Mouse (Mus musculus): ENCODE results near the gene Trim46.
A peak's percentile ranks its signal among the peaks of the same experiment; 100 is the strongest.

The Trim46 gene

GRCm38 (mm10) chr3:89246261-89247100 is at the start of gene Trim46:
TSS of gene Trim46 (minus strand) at chr3:89246309.
- peak; percentile 91 to 97 for DNase-seq (ENCODE audit: inconsistent age in 2 of 2, low spot score in 1 of 2)

- no peak for DNase-seq (ENCODE audit: inconsistent age in 2 of 2, low spot score in 1 of 2)
Observed at GRCm38 (mm10) chr3:89295685-89296230, 49.6 kb upstream of the Trim46 start.

GRCm38 (mm10) chr3:89294195-89294594 is 48.1 kb upstream of the Trim46 start:
- DNase-seq (ENCODE audit: inconsistent age in 2 of 2, low spot score in 1 of 2), result no peak

GRCm38 (mm10) chr3:89293247-89293918 is 47.3 kb upstream of the Trim46 start:
- no peak for DNase-seq (ENCODE audit: inconsistent age in 2 of 2, low spot score in 1 of 2)

- no peak for DNase-seq (ENCODE audit: inconsistent age in 2 of 2, low spot score in 1 of 2)
Observed at GRCm38 (mm10) chr3:89292303-89292702, 46.2 kb upstream of the Trim46 start.

GRCm38 (mm10) chr3:89291874-89292273 is 45.8 kb upstream of the Trim46 start:
- DNase-seq (ENCODE audit: inconsistent age in 2 of 2, low spot score in 1 of 2), result no peak

- no peak for DNase-seq (ENCODE audit: inconsistent age in 2 of 2, low spot score in 1 of 2)
Observed at GRCm38 (mm10) chr3:89288503-89288928, 42.4 kb upstream of the Trim46 start.

- DNase-seq (ENCODE audit: inconsistent age in 2 of 2, low spot score in 1 of 2), result no peak
Observed at GRCm38 (mm10) chr3:89287286-89287685, 41.2 kb upstream of the Trim46 start.

GRCm38 (mm10) chr3:89285526-89285925 is 39.4 kb upstream of the Trim46 start:
- no peak for DNase-seq (ENCODE audit: inconsistent age in 2 of 2, low spot score in 1 of 2)

GRCm38 (mm10) chr3:89284261-89284660 is 38.2 kb upstream of the Trim46 start:
- DNase-seq (ENCODE audit: inconsistent age in 2 of 2, low spot score in 1 of 2), result no peak

GRCm38 (mm10) chr3:89282291-89282643 is 36.2 kb upstream of the Trim46 start:
- no peak for DNase-seq (ENCODE audit: inconsistent age in 2 of 2, low spot score in 1 of 2)

GRCm38 (mm10) chr3:89281579-89282290 is 35.6 kb upstream of the Trim46 start:
- peak; percentile 83 to 93 for DNase-seq (ENCODE audit: inconsistent age in 2 of 2, low spot score in 1 of 2)

- peak; percentile 70 to 83 for DNase-seq (ENCODE audit: inconsistent age in 2 of 2, low spot score in 1 of 2)
Observed at GRCm38 (mm10) chr3:89280606-89281511, 34.8 kb upstream of the Trim46 start, which contains the start of gene Efna1. TSS of gene Efna1 (minus strand) at chr3:89281142.

GRCm38 (mm10) chr3:89280050-89280605 is 34.0 kb upstream of the Trim46 start:
- DNase-seq (ENCODE audit: inconsistent age in 2 of 2, low spot score in 1 of 2), result peak; percentile 45 to 70

GRCm38 (mm10) chr3:89279153-89279890 is 33.2 kb upstream of the Trim46 start:
- peak; percentile 91 to 95 for DNase-seq (ENCODE audit: inconsistent age in 2 of 2, low spot score in 1 of 2)

GRCm38 (mm10) chr3:89278643-89279042 is 32.5 kb upstream of the Trim46 start:
- no peak for DNase-seq (ENCODE audit: inconsistent age in 2 of 2, low spot score in 1 of 2)

- DNase-seq (ENCODE audit: inconsistent age in 2 of 2, low spot score in 1 of 2), result peak; percentile 65 to 77
Observed at GRCm38 (mm10) chr3:89278107-89278506, 32.0 kb upstream of the Trim46 start.

GRCm38 (mm10) chr3:89277281-89278021 is 31.3 kb upstream of the Trim46 start:
- DNase-seq (ENCODE audit: inconsistent age in 2 of 2, low spot score in 1 of 2), result peak in 1 of 2 experiments; percentile 28
